Mouse (Mus musculus) G1E-ER4 (cell line): ENCODE data around the gene 2610528A11Rik. TPM values are rescaled to one million over a fixed set of nuclear protein-coding genes. Genes with fewer than 3 reads are reported as not detected.

Experiments
- GATA1 ChIP-seq: IDR thresholded peaks from one replicate; pipeline ENCODE4 v1.8.0; 2012; ENCODE audit warnings: low read length, inconsistent platforms
- polyA plus RNA-seq: library from polyadenylated mRNA; stranded (reverse); fragments of >175 nt; gene quantifications from 2 replicates; pipeline ENCODE4 v1.2.3, GENCODE M21; 2012

The 2610528A11Rik gene
- polyA plus RNA-seq, 1 experiment: not detected

DNA sequence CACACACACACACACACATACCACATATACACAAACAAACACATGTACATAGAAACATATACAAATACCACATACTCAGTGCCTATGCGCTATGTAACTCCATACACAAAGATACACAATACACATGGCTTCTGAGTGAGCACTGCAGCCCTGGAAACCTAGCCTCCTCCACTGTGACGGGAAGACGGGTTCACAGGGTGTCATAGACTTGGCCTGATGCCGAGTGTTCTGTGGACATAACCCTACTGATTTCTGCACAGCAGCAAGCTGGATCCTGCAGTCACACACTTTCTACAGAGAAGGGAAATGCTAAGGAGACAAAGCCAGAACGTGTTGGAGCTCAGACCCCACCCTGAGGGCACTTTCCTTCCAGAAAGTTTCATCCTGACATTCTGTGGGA lies 9.1 kb downstream of the 2610528A11Rik start:
- no peak for TF ChIP-seq GATA1

DNA sequence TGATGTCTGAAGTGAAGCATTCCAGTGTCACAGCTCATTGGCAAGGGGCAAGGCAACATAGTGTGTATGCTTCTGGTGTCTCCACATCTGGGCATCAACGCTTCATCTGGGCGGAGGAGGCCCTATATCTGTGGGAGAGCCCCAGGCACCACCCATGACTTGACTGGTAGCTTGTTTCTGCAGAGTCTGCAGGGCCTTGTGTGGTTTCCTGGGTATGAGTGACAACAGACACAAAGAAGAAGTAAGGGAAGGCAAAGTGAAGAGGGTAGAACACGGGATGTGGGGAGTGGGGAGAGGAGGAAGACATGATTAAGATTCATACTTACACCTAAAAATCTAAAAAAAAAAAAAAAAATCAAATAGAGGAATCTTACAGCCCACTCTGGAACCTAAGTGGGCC lies 11.3 kb downstream of the 2610528A11Rik start:
- TF ChIP-seq GATA1: no peak

DNA sequence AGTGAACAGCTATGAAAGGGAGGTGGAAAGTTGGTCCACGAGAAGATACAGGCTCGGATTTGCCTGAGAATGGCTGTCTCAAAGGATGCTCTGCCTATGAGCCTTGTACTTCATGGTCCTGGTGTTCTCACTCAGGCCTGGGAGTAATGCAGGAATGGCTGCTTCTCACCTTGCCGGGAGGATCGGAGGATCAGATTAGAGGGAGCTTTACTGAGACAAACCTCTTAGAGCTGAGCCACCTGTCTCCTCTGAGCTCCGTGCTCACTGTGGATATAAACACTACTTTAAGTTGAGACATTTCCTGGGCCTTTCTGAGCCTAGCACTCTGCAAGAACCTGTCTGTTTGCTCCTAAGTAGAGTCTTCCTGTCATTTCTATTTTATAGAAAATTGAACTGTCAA lies 12.3 kb downstream of the 2610528A11Rik start:
- TF ChIP-seq GATA1: no peak

DNA sequence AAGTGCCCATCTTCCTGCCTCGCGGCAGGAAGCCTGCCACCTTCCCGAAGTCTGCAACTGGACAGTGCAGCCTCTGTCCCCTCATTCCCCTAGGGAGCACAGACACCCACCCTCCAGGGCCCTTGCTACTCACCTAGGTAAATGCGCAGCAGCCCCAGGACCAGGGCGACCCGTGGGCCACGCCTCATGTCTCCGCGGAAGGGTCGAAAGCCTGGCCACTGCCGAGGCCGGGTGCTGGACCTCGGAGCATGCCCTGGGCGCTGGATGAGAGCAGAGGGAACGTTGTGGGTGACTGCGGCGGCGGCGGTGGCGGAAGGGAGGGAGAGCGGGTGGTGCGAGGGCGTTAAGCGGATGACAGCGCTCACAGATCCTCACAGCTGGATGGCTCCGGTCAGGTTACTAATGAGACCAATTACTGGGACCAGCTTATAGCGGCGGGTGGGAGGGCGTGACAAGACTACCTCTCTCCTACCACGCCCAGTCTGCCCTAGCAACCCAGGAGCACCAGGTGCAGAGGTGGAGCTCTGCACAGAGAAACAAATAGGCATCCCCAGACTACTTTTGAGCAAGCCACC lies 15.8 kb downstream of the 2610528A11Rik start, which contains the start of gene Cdhr1:
TSS of gene Cdhr1 (minus strand) at position 392 of the 575 bp plus-strand sequence.
- TF ChIP-seq GATA1: no peak

DNA sequence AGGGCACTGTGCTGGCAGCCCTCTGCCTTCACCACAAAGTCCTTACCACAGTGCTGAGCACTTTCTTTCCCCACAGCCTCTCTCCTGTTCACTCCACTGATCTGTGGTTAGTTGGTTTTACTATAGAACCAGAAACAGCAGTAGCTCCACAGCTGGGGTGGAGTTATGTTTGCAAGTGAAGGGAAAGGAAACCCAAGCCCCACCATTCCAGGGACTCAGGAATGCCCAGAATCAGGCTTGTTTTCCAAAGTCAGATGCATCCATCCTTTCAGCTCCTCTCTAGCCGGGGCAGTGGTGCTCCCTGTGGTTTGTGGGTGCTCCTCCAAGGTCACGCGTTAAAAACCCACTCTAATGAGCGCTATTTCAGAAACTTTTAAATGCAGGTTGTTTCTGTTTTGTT lies 18.3 kb downstream of the 2610528A11Rik start:
- no peak for TF ChIP-seq GATA1

DNA sequence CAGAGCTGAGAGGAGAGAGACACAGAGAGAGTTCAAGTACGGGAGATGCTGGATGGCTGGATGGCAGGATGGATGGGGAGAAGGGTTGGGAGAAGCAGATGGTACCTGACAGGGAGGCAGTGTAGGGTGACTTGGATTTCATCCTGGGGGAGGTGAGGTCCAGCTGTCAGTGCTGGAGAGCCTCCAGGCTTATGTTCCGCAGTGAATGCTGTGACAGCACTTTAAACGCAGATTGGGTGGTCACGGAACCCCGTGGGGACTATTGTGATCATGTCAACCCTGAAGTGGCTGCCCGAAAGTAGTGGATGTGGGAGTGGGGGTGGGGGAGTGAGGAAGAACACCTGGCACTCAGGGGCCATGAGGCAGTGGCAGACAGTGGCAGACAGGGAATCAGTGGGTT lies 19.4 kb downstream of the 2610528A11Rik start:
- no peak for TF ChIP-seq GATA1

DNA sequence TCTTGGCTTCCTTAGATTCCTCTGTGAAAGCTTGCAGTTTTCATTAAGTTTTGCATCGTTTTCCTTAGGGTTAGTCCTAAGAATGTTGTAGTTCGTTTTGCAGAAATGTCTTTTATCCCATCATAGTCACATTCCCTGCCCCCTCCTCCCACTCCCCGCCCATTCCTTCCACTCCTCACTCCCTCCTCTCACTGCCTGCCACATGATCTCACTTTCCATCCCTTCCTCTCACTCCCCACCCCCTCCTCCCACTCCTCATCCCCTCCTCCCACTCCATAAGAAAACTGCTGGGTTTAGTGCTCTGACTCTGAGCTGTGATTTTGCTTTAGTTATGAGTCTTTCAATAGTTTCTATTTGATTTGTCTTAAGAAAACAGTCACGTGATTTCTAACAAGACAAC lies 30.1 kb downstream of the 2610528A11Rik start:
- no peak for TF ChIP-seq GATA1

DNA sequence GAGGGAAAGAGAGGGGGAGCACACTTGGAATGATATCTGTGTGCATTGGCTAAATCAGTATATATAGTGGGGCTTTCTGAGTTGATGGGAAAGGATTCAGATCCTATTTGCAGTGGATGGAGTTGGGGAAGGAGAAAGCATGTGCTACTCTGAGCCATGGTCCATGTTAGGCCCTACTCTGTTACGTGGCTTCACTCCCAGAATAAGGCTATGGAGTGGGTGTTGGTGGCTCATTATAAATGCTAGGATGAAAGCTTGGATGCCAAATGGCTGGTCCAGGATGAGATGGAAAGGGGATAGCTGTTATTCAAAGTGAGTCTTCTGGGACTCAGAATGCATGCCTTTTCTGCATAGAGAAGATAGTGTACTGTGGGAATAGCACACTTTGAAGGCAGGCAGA lies 33.1 kb downstream of the 2610528A11Rik start:
- TF ChIP-seq GATA1: no peak

DNA sequence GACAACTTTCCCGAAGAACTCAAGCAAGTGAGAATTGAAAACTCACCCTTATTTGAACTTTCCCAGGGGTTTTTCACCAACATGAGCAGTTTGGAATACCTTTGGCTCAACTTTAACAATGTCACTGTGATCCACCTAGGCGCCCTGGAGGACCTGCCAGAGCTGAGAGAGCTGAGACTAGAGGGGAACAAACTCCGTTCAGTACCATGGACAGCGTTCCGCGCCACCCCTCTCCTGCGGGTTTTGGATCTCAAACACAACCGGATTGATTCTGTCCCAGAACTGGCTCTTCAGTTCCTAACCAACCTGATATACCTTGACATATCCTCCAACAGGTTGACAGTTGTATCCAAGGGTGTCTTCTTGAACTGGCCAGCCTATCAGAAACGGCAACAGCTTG lies 45.3 kb downstream of the 2610528A11Rik start:
- no peak for TF ChIP-seq GATA1

DNA sequence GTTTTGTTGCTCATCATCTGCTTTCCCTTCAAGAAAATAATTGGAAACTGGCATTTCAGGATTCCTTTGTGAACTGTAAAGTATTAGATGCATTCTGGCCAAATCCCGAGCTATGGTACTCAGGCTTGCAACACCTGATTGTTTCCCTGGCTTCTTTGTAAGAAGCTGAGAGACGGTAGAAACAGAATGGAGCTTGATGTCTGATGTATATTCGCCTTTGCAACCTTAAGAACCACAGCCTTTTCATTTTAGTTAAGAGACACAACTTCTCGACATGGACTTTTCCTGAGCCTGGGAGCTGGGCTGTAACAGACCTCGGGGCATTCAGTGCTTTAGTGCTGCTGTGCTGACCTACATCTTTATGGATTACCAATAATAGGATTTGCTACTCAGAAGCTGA lies 46.2 kb downstream of the 2610528A11Rik start, which contains the start of gene Lrit2:
TSS of gene Lrit2 (plus strand) at position 301 of the 400 bp plus-strand sequence.
- no peak for TF ChIP-seq GATA1

DNA sequence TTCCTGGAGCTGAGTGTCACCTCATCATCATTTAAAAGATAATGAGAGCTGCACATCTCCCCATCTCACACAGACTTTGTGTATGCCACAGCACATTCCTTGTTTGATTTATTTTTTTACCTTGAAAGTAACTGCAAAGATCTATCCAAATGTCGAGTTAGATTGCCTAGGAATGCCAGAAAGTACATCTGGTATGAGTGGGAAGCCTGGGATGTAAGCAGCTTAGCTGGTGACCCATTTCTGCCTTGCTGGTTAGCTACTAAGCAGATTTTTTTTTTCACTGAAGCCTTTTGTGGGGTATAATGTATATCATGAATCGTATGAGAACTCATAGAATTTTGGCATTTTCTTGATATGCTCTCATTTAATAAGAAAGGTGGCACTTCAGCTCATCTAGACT lies 47.2 kb downstream of the 2610528A11Rik start:
- no peak for TF ChIP-seq GATA1

DNA sequence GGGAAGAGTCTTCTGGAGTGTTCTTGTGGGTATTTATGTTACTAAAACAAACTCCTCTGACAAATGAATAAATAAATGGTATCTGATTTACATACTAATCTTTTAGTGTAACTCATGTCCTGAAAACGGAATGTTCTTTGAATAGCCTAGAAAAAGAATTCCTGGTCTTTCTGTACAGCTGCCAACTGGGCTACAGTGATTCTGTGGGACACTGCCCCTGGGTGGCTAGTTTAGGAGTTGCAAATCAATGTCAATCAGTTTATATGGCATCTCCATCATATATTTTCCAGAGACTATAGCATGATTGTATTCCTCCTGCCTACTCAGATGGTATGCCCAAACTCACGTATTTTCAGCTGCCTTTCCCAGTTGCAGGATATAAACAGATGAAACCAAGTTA lies 49.0 kb downstream of the 2610528A11Rik start:
- no peak for TF ChIP-seq GATA1

Other genes with a start within 250 kb of the 2610528A11Rik start
- gene Ccser2, start 145.2 kb downstream of the 2610528A11Rik start, polyA plus RNA-seq: 0.49 and 0.56 TPM in 2 replicates
- gene Rgr, start 65.1 kb downstream of the 2610528A11Rik start, polyA plus RNA-seq: not detected in 2 replicates
- not detected in 2 replicates for gene Lrit1, start 59.2 kb downstream of the 2610528A11Rik start, polyA plus RNA-seq
- gene Lrit2, start 46.1 kb downstream of the 2610528A11Rik start, polyA plus RNA-seq: not detected in 2 replicates
- gene Cdhr1, start 15.7 kb downstream of the 2610528A11Rik start, polyA plus RNA-seq: not detected in 2 replicates
- 17.7 and 20.0 TPM in 2 replicates for gene Ghitm, start 21.2 kb upstream of the 2610528A11Rik start, polyA plus RNA-seq